Mouse (Mus musculus): ENCODE results near the gene Tmcc3.
"Not testable (repeated sequence)": the region's sequence is repeated elsewhere in the genome, so short reads cannot be mapped to it uniquely, and the experiment has no call there.

Tmcc3 gene

GRCm38 (mm10) chr10:94520306-94521106 is 208.8 kb downstream of the Tmcc3 start:
- peak; percentile 25 for DNase-seq

GRCm38 (mm10) chr10:94521107-94521401 is 209.3 kb downstream of the Tmcc3 start:
- no peak for DNase-seq

GRCm38 (mm10) chr10:94521776-94522175 is 210.0 kb downstream of the Tmcc3 start:
- DNase-seq = no peak

- no peak for DNase-seq
These were observed 211.5 kb downstream of the Tmcc3 start for GRCm38 (mm10) chr10:94523297-94523696.

- DNase-seq = peak; percentile 85
These were observed 212.0 kb downstream of the Tmcc3 start for GRCm38 (mm10) chr10:94523711-94524156.

GRCm38 (mm10) chr10:94524966-94525365 is 213.2 kb downstream of the Tmcc3 start:
- no peak for DNase-seq

GRCm38 (mm10) chr10:94525784-94526183 is 214.0 kb downstream of the Tmcc3 start:
- DNase-seq = no peak

GRCm38 (mm10) chr10:94526834-94527233 is 215.1 kb downstream of the Tmcc3 start:
- DNase-seq = no peak

- DNase-seq = no peak
These were observed 215.5 kb downstream of the Tmcc3 start for GRCm38 (mm10) chr10:94527248-94527647.

- no peak for DNase-seq
These were observed 218.3 kb downstream of the Tmcc3 start for GRCm38 (mm10) chr10:94530079-94530478.

- DNase-seq = no peak
These were observed 219.7 kb downstream of the Tmcc3 start for GRCm38 (mm10) chr10:94531482-94531881.

GRCm38 (mm10) chr10:94533081-94533724 is 221.5 kb downstream of the Tmcc3 start:
- no peak for DNase-seq

GRCm38 (mm10) chr10:94538623-94539022 is 226.9 kb downstream of the Tmcc3 start:
- not testable (repeated sequence) for DNase-seq

GRCm38 (mm10) chr10:94540241-94540640 is 228.5 kb downstream of the Tmcc3 start:
- no peak for DNase-seq

- DNase-seq = no peak
These were observed 232.2 kb downstream of the Tmcc3 start for GRCm38 (mm10) chr10:94543956-94544355.

GRCm38 (mm10) chr10:94544803-94545202 is 233.1 kb downstream of the Tmcc3 start:
- no peak for DNase-seq

GRCm38 (mm10) chr10:94545259-94546019 is 233.7 kb downstream of the Tmcc3 start:
- DNase-seq = peak; percentile 71

- DNase-seq = peak; percentile 48
These were observed 234.9 kb downstream of the Tmcc3 start for GRCm38 (mm10) chr10:94546617-94547016.

GRCm38 (mm10) chr10:94549511-94550232 is 237.9 kb downstream of the Tmcc3 start:
- DNase-seq = peak; percentile 62

- no peak for DNase-seq
These were observed 238.9 kb downstream of the Tmcc3 start for GRCm38 (mm10) chr10:94550649-94551048.

GRCm38 (mm10) chr10:94551065-94551464 is 239.3 kb downstream of the Tmcc3 start:
- no peak for DNase-seq

- no peak for DNase-seq
These were observed 239.8 kb downstream of the Tmcc3 start for GRCm38 (mm10) chr10:94551511-94551910.

All from kidney, postnatal 10 days (tissue).